Mouse (Mus musculus) testis, adult 10 weeks (tissue): ENCODE measurements around the gene Nudcd2. TPM values are rescaled to one million over a fixed set of nuclear protein-coding genes. Genes with fewer than 3 reads are reported as not detected.

Experiments used
- polyA plus RNA-seq: library from polyadenylated mRNA; stranded (reverse); fragments of 350-450 nt; fragmentation: Illumina TruSeq; extraction: RNeasy Lipid Tissue Mini Kit (QIAGEN cat#74804); gene quantifications from one replicate; pipeline ENCODE4 v1.2.3, GENCODE M21; 2014; ENCODE audit warnings: low read depth, low replicate concordance

Gene Nudcd2
- polyA plus RNA-seq, result 76.9 TPM

GRCm38 (mm10) chr11:40733339-40734174 is at the start of gene Nudcd2, which contains the start of gene Hmmr:
TSS of gene Nudcd2 (plus strand) at chr11:40733667.
TSS of gene Hmmr (minus strand) at chr11:40733422.

GRCm38 (mm10) chr11:40695103-40695502 is 38.4 kb upstream of the Nudcd2 start, which contains the start of gene Mat2b:
TSS of gene Mat2b (minus strand) at chr11:40695203.

GRCm38 (mm10) chr11:40755109-40755627 is 21.7 kb downstream of the Nudcd2 start, which contains the start of gene Ccng1:
TSS of gene Ccng1 (minus strand) at chr11:40755311.

Other genes starting within 250 kb of the Nudcd2 start
- 22.7 TPM for gene Mat2b, start 38.5 kb upstream of the Nudcd2 start, polyA plus RNA-seq
- gene Hmmr, start 245 bp upstream of the Nudcd2 start, polyA plus RNA-seq, result 24.9 TPM
- gene Ccng1, start 21.6 kb downstream of the Nudcd2 start, polyA plus RNA-seq, result 23.5 TPM